Mouse (Mus musculus): ENCODE results near the gene Msh5.
A peak's percentile ranks its signal among the peaks of the same experiment; 100 is the strongest.

The Msh5 gene

DNA sequence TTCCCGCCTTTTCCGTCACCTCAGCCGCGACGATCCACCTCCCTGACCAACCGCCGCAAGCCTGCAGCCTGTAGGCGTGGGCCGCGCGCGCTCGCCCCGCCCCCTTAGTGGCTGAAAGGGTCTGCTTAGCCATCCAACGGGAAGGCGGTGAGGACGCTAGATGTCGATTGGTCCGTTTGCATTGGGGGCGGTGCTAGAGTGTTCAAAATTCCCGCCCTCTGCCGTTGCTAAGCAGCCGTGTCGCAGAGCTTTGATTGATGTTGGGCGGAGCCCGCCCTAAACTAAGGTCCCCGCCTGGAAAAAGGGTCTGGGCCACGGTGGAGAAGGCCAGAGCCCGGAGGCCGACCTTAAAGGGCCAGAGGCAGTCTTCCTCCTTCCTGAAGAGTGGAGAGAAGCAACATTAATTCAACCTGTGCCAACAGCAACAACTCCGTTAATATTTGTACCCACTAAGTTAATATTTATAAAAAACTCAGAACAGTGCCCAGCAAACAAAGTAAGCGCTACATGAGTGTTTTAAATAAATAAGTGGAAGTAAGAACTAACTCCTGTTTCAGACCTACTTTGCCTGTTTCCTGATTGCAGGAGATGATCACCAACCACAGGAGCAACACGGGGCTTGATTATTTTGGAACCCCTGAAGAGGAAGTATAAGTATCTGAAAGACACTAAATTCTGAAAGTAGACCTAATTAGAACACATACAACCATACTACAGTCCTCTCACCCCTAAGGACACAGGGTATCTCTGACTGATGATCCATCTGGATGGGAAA, at the start of gene Msh5:
Gene Msh5, minus strand, starts transcription at position 65 of the 775 bp plus-strand sequence.
- DNase-seq (ENCODE audit: low read depth, low spot score) = peak; percentile 100

- DNase-seq (ENCODE audit: low read depth, low spot score) = no peak
Observed at GRCm38 (mm10) chr17:35094475-35095365, 48.2 kb upstream of the Msh5 start.

DNA sequence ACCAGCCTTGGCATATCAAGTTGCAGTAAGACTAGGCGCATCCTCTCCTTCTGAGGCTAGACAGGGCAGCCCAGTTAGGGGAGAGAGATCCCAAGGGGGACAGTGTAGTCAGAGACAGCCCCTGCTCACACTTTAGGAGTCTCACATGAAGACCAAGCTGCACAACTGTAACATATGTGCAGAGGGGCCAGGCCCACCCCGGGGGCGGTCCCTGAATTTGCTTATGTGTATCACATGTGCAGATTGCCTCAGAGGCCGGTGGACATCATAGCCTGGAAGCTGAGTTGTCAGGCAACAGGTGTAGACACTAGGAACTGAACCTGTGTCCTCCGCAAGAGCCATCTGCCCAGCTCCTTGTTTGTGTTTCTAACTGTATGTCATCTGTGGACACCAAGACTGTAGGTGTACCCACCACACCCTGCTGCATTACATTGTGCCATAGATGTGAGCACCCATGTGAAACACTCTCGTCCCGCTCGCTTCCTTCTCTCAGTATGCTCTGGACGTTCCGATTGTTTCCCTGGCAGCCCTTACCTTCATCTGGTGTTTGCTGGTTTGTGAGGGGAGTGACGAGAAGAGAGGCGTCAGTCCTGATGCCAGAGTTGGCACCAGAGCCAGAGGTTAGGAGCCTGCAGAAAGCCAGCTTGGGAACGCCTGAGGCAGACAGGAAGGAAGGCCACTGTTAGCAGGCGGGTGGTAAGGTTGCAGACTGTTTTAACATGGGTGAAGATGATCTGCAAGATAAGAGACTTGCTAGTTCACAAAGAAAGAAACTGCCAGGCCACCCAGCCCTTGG, 46.1 kb upstream of the Msh5 start:
- DNase-seq (ENCODE audit: low read depth, low spot score) = no peak

DNA sequence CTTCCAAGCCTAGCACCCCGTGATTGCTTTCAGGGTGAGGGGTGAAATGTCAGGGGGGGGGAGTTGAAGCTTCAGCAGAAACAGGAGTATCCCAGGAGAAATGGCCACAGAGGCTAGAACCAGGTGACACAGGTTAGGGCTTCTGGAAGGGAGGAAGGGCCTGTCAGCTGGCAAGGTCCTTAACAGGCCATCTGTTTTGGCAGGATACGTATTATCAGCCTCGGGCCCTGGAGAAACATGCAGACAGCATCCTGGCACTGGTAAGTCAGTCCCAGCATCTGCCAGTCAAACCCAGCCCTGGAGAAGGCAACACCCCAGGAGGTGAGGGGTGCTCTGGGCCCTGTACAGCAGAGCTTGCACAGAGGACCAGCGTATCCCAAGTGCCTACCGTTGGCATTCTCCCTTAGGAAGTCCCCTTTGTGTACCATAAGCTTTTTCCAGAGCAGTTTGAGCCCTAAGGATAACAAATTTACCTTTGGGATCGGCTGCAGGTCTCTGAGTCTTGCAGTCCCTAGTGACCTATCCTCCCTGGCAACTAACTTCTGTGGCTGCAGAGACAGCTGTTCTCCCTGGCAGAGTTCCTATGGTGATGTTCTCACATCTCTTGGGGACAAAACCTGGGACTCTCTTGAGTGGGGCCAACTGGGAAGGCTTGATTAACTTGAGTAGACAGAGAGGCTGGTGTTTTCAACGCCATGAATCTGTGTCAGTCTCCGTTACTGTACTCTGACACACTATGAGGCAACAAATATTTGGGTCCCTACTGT, 43.8 kb upstream of the Msh5 start:
- DNase-seq (ENCODE audit: low read depth, low spot score) = no peak

DNA sequence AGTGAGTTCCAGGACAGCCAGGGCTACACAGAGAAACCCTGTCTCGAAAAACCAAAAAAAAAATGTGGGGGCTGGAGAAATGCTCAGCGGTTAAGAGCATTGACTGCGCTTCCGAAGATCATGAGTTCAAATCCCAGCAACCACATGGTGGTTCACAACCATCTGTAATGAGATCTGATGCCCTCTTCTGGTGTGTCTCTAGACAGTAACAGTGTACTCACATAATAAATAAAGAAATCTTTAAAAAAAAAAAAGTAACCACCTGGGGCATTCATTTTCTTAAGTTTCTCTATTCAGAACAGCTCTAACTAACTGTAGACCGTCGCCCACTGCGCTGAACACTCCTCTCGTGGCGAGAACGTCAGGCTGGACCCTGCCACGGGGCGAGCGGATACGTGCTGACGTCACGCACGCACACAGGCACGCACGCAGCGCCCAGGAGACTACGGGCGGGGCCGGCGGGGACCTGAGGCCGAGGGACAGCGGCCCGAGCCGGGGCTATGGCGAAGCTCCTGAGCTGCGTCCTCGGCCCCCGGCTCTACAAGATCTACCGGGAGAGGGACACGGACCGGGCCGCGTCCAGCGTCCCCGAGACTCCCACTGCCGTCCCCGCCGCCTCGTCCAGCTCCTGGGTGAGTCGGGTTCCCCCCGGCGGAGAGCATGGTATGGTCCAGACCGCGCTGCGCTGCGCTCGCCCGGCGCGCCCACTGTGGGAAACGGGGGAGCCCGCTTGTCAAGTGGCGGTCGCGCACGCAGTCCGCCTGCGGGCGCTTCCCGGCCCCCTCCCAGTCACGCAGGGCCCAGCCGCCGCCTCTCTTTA, 42.5 kb upstream of the Msh5 start, which contains the start of gene Abhd16a:
Gene Abhd16a, plus strand, starts transcription at position 439 of the 820 bp plus-strand sequence.
- DNase-seq (ENCODE audit: low read depth, low spot score) = peak; percentile 97

- peak; percentile 51 for DNase-seq (ENCODE audit: low read depth, low spot score)
Observed at GRCm38 (mm10) chr17:35088151-35088550, 41.6 kb upstream of the Msh5 start.

- no peak for DNase-seq (ENCODE audit: low read depth, low spot score)
Observed at GRCm38 (mm10) chr17:35085208-35085865, 38.8 kb upstream of the Msh5 start, which contains the start of gene Ly6g6f. Gene Ly6g6f, minus strand, starts transcription at chr17:35085610.

DNA sequence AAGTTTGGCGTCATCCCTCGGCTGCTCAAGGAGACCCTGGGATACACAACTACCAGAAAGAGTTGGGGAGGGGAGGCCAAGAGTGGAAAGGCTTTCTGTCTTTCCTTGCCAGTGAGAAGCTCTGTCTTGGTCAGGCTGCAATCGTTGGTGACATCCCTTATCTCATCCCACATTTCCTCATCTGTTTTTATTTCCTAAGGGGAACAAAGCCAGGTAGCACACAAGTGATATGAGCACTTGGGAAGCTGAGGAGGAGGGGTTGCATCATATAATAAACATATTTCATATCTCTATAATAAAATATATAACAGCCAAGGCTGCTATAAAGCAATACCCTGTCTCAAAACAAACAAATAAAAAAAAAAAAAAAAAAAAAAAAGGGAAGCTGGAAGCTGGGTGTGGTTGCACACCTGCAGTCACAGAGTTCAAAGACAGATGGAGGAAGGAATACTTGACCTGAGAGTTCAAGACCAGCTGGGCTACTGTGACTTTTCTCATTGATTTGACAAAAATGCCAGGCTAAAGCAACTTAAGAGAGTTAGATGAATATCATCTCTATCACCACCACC, 37.5 kb upstream of the Msh5 start:
- DNase-seq (ENCODE audit: low read depth, low spot score) = no peak

DNA sequence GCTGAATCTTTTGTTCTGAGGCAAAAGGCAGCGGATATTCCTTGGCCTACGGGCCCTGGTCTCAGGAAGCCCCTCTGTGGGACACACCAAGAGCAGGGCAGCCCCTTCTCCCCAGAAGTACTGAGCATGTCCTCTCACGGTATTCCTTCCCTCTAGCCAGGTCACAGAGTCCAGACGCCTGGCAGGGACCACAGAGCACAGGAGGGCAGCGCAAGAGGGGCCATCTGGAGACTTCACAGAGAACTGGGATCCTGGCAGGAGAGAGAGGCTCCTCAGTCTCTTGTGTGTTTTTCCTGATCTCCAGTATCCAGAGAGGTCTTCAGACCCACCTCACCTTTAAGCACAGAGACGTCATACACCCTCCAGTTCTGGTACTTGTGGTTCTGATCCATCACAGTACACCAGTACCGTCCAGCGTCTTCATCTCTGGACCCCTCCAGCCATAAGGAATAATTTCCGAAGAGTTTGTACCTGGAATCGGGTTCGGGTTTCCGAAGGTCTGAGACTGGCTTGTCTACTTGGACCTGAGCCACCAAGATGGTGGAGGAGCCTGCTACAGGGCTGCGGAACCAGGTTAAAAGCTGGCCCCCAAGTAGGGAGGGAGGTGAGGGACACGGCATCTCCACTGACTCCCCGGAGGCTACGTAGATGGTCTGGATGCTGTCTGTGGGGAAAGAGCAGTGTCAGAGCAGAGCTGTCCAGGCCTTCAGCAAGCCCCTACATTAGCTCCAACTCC, 36.5 kb upstream of the Msh5 start:
- no peak for DNase-seq (ENCODE audit: low read depth, low spot score)

- DNase-seq (ENCODE audit: low read depth, low spot score) = no peak
Observed at GRCm38 (mm10) chr17:35080710-35081109, 34.2 kb upstream of the Msh5 start.

DNA sequence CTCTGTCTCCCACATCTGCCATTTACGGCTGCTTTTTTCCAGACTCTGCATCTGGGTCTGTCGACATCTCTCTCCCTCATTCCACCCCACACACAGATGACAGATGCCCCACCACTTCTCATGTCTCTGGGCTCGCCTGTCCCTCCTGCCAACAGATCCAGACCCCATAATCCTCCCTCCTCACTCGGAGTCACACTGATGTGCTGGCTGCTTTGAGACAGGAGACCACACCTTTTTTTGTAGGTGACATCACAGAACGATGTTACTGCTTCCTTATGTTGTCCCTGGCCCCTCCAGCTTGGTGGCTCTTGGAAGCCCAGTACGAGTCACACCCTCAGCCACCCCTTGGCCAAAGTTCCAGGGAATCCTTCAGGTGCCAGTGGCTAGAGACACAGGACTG, 33.7 kb upstream of the Msh5 start:
- DNase-seq (ENCODE audit: low read depth, low spot score) = no peak

DNA sequence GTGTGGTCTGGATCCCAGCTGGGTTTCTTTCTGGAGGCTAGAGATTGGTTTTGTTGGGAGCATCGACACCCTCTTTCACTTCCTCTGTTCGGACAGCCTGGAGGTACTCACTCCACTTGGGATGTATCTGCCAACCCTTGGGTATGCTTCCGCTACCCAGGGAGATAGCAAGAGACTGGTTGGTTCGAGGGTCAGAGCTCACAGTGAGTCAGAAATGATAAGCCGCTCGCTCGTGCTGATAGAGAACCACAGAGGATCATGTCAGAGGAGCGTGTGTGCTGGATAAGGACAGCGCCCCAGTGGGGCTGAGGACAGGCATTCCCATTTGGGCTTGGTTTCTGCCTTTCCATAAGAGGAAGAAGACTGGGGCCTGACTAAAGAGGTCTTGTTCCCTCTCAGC, 33.2 kb upstream of the Msh5 start:
- peak; percentile 28 for DNase-seq (ENCODE audit: low read depth, low spot score)

- no peak for DNase-seq (ENCODE audit: low read depth, low spot score)
Observed at GRCm38 (mm10) chr17:35077786-35078233, 31.3 kb upstream of the Msh5 start, which contains the start of gene Ly6g6d. Gene Ly6g6d, minus strand, starts transcription at chr17:35078065.

DNA sequence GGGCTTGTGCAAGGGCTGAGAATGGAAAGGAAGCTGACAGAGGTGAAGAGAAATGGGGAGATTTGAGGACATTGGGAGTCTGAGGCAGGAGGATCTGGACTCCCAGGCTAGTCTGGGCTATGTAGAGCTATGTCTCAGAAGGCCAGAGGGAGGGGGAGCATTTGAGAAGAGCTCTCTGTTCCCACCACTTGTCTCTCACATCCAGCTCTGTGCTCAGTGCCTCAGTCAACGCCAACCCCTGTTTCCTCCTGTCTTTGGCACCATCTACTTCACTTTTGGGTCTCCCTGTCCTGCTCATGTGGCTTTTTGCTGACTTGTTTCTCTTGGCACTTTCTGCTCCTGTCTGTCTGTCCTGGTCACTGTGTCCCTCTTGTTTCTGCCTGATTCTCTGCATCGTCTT, 30.7 kb upstream of the Msh5 start:
- DNase-seq (ENCODE audit: low read depth, low spot score) = no peak

DNA sequence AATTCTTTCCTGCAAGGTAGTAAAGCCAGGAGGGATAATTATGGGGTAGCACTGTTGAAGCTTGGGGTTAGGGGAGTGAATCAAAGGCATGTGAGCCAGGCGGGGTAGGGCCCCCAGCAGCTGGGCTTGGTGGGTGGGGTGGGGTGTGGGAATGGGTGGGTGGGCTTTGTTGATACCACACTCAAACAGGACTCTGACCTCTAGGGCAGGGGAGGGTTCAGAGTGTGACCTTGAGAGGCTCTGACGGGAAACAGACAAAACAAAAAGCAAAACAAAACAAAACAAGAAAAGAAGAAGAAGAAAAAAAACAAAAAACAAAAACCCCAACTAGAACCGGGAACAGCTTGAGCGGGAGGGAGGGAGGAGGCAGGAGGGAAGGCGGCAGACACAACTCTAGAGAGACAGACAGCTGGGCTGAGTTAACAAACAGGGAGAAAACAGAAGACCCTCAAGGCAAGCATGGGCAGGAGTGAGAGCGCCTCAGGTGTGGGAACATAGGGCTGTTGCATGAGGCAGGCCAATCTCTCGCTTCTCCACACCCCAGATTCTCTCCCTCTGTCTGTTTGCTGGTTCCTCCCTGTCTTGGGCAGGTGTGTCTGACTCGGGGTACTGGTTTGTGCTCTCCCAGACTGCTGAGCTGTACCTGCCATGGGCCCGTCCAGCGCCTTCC, 30.1 kb upstream of the Msh5 start, which contains the start of gene Ly6g6e:
Gene Ly6g6e, plus strand, starts transcription at position 396 of the 670 bp plus-strand sequence.
- DNase-seq (ENCODE audit: low read depth, low spot score) = peak; percentile 64

DNA sequence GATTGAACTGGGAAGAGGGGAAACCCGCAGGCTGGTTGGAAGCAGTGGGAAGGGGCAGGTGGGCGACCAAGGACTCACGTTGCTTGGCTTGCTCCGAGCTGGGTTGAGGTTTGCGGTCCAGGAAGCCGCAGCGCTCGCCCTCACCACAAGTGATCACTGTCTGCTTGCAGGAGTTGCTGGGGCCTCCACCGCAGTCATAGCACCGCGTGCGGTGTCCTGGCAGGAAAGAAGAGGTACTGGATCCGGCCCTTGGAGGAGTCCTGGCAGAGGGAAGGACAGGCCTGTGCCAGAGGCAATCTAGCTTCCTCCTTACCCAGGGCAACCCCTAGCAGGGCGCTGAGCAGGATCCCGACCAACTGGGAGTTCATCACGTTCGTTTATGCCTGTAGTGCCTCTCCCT, 27.6 kb upstream of the Msh5 start:
- DNase-seq (ENCODE audit: low read depth, low spot score) = no peak

DNA sequence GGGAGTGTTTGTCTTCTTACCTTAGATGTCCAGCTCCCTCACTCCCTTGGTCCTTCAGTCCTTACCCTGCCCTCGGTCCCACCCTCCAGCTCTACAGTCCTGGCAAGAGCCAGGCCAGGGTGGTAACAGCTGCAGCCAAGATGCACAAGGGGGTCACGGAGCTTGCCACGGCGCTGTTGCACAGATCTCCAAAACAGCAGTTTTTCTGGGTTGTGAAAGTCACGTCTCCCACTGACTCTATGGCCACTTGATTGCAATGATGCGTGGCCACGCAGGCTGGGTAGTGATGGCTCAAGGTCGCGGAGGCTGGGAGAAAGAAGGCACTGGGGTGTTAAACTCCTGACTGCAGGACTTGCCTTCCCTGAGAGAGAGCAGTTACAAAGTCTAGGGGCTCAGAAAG, 24.9 kb upstream of the Msh5 start:
- DNase-seq (ENCODE audit: low read depth, low spot score) = no peak
